Mouse (Mus musculus) heart, embryonic 14.5 days (tissue): ENCODE measurements at regions not wholly inside any gene's neighbourhood (a gene's known extent, or its start where the extent isn't known, plus 50 kb on each side); places are given as distances from the start of the nearest gene placed in this dataset.

Experiments used
- ATAC-seq: fragments of 200-750 bp; cut with Nextera tagmentation; 2 replicates; pipeline ENCODE4 v1.8.0; 2017; ENCODE audit warnings: low read depth, moderate TSS enrichment; ENCODE audit not compliant: insufficient number of reproducible peaks, insufficient read depth, low FRiP score
- H3K27ac ChIP-seq, 2 experiments: fragments of 200-500 bp in 1 of 2; fragments of 300-500 bp in 1 of 2; sonication (generic) in 1 of 2; replicated peaks in 1 of 2; 2 replicates each; pipeline ENCODE4 v1.5.1; 2012 to 2014; ENCODE audit warnings: low read depth in 2 of 2, low read length in 2 of 2, control low read depth in 1 of 2, mild to moderate bottlenecking in 1 of 2, mixed read lengths in 1 of 2; ENCODE audit not compliant: control insufficient read depth in 1 of 2, insufficient read depth in 1 of 2
- H3K27me3 ChIP-seq: fragments of 300-500 bp; sonication (generic); 2 replicates; pipeline ENCODE4 v1.6.1; 2014; ENCODE audit warnings: mild to moderate bottlenecking, low read length, control low read depth; ENCODE audit not compliant: control insufficient read depth, insufficient read depth
- H3K36me3 ChIP-seq: fragments of 300-500 bp; sonication (generic); 2 replicates; pipeline ENCODE4 v1.6.1; 2014; ENCODE audit warnings: mild to moderate bottlenecking, control low read depth, low read length, mixed read lengths; ENCODE audit not compliant: control insufficient read depth, insufficient read depth
- H3K4me1 ChIP-seq, 2 experiments: fragments of 200-500 bp in 1 of 2; fragments of 300-500 bp in 1 of 2; sonication (generic) in 1 of 2; 2 replicates each; pipeline ENCODE4 v1.6.1; 2012 to 2014; ENCODE audit warnings: low read length in 2 of 2, control low read depth in 1 of 2, mixed read lengths in 1 of 2; ENCODE audit not compliant: control insufficient read depth in 2 of 2, insufficient read depth in 2 of 2
- H3K4me2 ChIP-seq: fragments of 300-500 bp; sonication (generic); 2 replicates; pipeline ENCODE4 v1.6.1; 2014; ENCODE audit warnings: mild to moderate bottlenecking, low read length
- H3K4me3 ChIP-seq, 2 experiments: fragments of 200-500 bp in 1 of 2; fragments of 300-500 bp in 1 of 2; sonication (generic) in 1 of 2; 2 replicates each; pipeline ENCODE4 v1.5.1; 2012 to 2014; ENCODE audit warnings: low read length in 2 of 2, mild to moderate bottlenecking in 2 of 2, control low read depth in 1 of 2, low read depth in 1 of 2, moderate library complexity in 1 of 2; ENCODE audit not compliant: control insufficient read depth in 1 of 2, insufficient read depth in 1 of 2
- H3K9ac ChIP-seq: fragments of 300-500 bp; sonication (generic); 2 replicates; pipeline ENCODE4 v1.6.1; 2014; ENCODE audit warnings: mild to moderate bottlenecking, low read length
- H3K9me3 ChIP-seq: fragments of 300-500 bp; sonication (generic); 2 replicates; pipeline ENCODE4 v1.6.1; 2016; ENCODE audit warnings: low read length, control low read depth; ENCODE audit not compliant: control insufficient read depth
- WGBS: fragments of 180-500 bp; shearing (Covaris S2); extraction: QIAGEN DNeasy Blood & Tissue Kit; methylation state at CpG from one replicate; pipeline ENCODE4 v1.1.7; 2014; 5-methylcytosine and 5-hydroxymethylcytosine counted together

DNA sequence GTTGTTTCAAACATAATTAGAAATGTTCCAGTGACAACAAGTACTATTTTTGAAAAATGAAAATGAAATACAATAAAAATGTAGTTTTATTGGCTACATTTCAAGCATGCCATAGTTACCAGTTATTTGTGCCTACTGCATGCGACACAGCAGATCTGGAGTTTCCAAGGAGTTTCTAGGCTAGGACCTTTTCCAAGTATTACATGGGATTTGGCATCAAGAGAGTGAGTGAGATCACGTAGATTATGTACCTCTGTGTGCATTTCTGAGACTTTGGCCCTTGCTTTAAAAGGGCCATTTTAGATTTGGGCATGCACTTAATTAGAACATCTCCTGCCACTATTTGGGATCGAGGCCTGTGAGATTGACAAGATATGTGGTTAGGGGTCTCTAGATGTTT lies 172.8 kb upstream of the Jag1 start:
- Histone ChIP-seq H3K9me3 (no peaks in the 10 kb centered on the region), H3K27me3 (no peaks in the 10 kb centered on the region), H3K4me1 (no peaks in the 10 kb centered on the region), H3K4me2 (no peak overlapping the region), H3K4me3 (no peak overlapping the region), H3K36me3 (no peaks in the 10 kb centered on the region), H3K9ac (no peak overlapping the region), H3K27ac (no peak overlapping the region)
- no peak for ATAC-seq
- WGBS = 77% methylated on average over 3 of the region's 3 CpGs

DNA sequence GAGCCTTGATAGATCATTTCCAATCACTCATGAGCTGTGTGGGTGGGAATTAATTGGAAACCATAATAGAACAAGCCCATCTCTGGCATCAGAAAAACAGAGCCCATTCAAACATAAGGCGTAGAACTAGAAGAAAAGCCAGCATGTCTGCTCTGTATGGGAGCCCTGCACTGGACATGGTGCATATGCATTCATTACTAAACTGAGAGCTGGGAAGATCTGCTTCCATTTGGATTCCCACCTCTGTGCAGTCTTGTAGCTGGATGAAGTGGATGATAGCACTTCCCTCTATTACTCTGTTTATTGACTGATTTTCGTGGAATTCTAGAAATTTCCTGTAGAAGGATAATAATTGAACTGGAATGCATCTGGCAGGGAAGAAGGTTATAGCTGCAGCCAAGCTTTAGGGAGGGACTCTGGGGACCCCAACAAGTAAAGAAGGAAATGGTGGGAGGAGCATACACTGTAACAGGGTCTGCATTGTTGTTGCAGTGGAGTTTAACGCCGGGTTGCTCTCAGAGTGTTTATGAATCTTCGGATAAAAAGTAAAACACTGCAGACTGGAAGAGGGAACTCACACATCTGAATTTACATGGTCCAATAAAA lies 155.2 kb upstream of the Jag1 start:
- 0 out of 4 replicates have a peak, but pooled peaks cover 0 to 2% of the 10 kb centered on the region in 2 experiments for H3K4me1 ChIP-seq
- no peak for ATAC-seq
- no peaks in the 10 kb centered on the region for H3K9me3 ChIP-seq
- no peak overlapping the region for H3K27ac ChIP-seq
- H3K36me3 ChIP-seq = no peaks in the 10 kb centered on the region
- WGBS = 52% methylated on average over 5 of the region's 5 CpGs
- H3K9ac ChIP-seq = no peak overlapping the region
- H3K27me3 ChIP-seq = no peaks in the 10 kb centered on the region
- no peak overlapping the region for H3K4me3 ChIP-seq
- H3K4me2 ChIP-seq = no peak overlapping the region

DNA sequence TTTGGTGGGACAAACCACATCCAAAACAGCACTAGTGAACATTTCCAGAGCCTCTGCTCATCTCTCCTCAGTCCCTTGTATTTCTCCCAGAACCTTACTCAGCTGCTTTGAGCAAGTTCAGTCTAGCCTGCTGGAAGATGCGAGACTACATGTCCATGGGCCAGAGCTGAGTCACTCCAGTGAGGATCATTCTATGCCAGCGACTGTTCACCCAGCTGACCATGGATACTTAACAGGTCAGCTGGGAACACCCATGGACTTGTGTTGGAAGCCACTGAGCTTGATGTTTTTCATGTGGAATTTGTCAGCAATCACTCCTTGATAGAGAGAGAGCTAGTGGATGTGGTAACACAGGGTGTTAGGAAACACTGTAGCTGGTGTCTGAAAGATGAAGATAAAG lies 146.5 kb upstream of the Jag1 start:
- no peaks in the 10 kb centered on the region for H3K9me3 ChIP-seq
- no peak overlapping the region for H3K4me3 ChIP-seq
- H3K36me3 ChIP-seq = no peaks in the 10 kb centered on the region
- no peaks in the 10 kb centered on the region for H3K27me3 ChIP-seq
- no peak overlapping the region for H3K4me2 ChIP-seq
- H3K4me1 ChIP-seq = no peaks in the 10 kb centered on the region
- H3K9ac ChIP-seq = no peak overlapping the region
- no peak overlapping the region for H3K27ac ChIP-seq
- WGBS = 65% methylated on average over 2 of the region's 2 CpGs
- ATAC-seq = no peak

DNA sequence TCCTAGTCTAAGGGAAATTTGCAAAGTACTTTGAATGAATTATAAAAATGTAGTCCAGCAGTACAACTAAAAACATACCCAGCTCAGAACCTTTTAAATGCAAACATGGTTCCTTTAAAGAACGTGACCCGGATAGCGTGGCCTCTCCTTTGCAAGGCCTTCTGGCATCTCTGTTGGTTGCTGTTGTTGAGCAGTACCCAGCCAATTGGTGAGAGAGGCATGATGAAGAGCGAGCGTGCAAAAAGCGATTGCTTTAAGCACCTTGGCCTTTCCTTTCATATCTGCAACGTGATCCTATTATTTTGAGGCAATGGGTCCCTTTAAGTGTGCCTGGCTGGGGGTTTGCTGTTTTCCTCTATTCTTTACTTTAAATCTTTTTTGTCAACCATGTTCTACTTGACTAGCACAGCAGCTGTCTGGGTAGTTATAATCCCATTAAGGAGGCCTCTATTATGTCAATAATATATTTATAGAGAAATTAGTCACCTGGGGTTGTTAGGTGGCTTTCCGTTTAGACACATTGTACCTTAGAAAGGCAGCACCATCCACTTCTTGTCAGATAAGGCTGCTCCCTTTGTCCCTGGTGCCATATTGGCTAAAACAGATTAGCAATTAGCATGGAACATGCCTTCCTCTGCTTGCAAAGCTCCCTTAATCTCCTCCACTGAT lies 141.5 kb upstream of the Jag1 start:
- 89% methylated on average over 8 of the region's 8 CpGs for whole genome bisulfite sequencing

DNA sequence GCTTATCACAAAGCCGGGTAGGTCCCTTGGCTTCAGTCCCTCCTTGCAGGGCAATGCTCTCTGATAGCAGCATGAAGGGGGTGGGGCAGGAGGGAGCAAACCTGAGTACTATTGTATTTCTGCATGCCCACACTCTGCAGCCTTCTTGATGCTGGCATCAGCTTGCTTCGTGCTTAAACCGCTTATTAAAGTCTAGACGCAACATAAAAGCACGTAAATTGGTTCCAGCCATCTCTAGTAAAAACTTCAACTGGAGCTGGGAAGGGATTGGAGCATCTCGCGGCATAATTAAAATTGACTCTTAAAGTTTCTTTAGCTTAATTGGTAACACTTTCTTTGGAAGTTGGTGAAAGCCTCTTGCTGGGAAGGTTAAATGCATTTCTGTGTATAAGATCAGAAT lies 131.5 kb upstream of the Jag1 start:
- no peak for ATAC-seq
- Histone ChIP-seq H3K4me3 (no peak overlapping the region), H3K9me3 (no peaks in the 10 kb centered on the region), H3K27me3 (no peaks in the 10 kb centered on the region), H3K9ac (no peak overlapping the region), H3K4me1 (no peaks in the 10 kb centered on the region), H3K36me3 (no peaks in the 10 kb centered on the region), H3K4me2 (no peak overlapping the region), H3K27ac (no peak overlapping the region)
- WGBS = 75% methylated on average over 7 of the region's 7 CpGs

More for the DNA sequence above, 141.5 kb upstream of the Jag1 start:
- Histone ChIP-seq H3K4me1 (no peaks in the 10 kb centered on the region), H3K9me3 (no peaks in the 10 kb centered on the region), H3K4me3 (no peak overlapping the region), H3K9ac (no peak overlapping the region), H3K27me3 (no peaks in the 10 kb centered on the region), H3K4me2 (no peak overlapping the region), H3K27ac (no peak overlapping the region), H3K36me3 (no peaks in the 10 kb centered on the region)
- ATAC-seq = no peak

GRCm38 (mm10) chr2:137244370-137244769 lies 127.9 kb upstream of the Jag1 start:
- Histone ChIP-seq H3K36me3 (no peaks in the 10 kb centered on the region), H3K4me3 (no peak overlapping the region), H3K4me1 (no peaks in the 10 kb centered on the region), H3K4me2 (no peak overlapping the region), H3K27me3 (no peaks in the 10 kb centered on the region), H3K9me3 (no peaks in the 10 kb centered on the region), H3K27ac (no peak overlapping the region), H3K9ac (no peak overlapping the region)
- ATAC-seq = no peak
- 78% methylated on average over 6 of the region's 6 CpGs for WGBS

- Histone ChIP-seq H3K9ac (no peak overlapping the region), H3K27me3 (no peaks in the 10 kb centered on the region), H3K27ac (no peak overlapping the region), H3K36me3 (no peaks in the 10 kb centered on the region), H3K9me3 (no peaks in the 10 kb centered on the region), H3K4me2 (no peak overlapping the region), H3K4me1 (no peaks in the 10 kb centered on the region), H3K4me3 (no peak overlapping the region)
- 42% methylated on average over 5 of the region's 5 CpGs for WGBS
- no peak for ATAC-seq
Observed at GRCm38 (mm10) chr2:137243914-137244313, 127.5 kb upstream of the Jag1 start.

DNA sequence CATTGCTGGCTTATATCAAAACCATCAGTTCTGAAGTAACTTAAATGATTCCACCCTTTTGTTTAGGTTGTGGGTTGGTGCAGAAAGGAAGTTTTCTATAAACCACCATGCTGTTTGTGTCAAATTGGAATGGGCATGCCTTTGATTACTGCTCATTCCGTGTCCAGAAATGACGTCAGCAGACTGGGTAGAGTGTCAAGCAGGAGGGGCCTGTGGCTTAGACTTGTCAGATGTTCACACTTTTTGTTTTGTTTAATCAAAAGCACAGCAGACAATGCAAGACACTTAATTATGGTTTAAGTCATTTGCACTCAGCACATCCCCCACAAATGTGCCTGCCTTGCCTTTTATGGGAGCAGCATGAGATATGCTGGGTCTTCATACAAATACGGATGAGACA lies 120.5 kb upstream of the Jag1 start:
- Histone ChIP-seq H3K4me2 (no peak overlapping the region), H3K36me3 (no peaks in the 10 kb centered on the region), H3K9ac (no peak overlapping the region), H3K4me1 (no peaks in the 10 kb centered on the region), H3K4me3 (no peak overlapping the region), H3K27ac (no peak overlapping the region), H3K9me3 (no peaks in the 10 kb centered on the region), H3K27me3 (no peaks in the 10 kb centered on the region)
- no peak for ATAC-seq
- WGBS = 70% methylated on average over 3 of the region's 3 CpGs
